Mouse (Mus musculus): ENCODE measurements around the gene Csn1s2a. TPM values are rescaled to one million over a fixed set of nuclear protein-coding genes. Genes with fewer than 3 reads are reported as not detected.
"Not testable (repeated sequence)": the region's sequence is repeated elsewhere in the genome, so short reads cannot be mapped to it uniquely, and the experiment has no call there.

The Csn1s2a gene
- polyA plus RNA-seq (2012; rRNA removed) = not detected in 2 replicates

DNA sequence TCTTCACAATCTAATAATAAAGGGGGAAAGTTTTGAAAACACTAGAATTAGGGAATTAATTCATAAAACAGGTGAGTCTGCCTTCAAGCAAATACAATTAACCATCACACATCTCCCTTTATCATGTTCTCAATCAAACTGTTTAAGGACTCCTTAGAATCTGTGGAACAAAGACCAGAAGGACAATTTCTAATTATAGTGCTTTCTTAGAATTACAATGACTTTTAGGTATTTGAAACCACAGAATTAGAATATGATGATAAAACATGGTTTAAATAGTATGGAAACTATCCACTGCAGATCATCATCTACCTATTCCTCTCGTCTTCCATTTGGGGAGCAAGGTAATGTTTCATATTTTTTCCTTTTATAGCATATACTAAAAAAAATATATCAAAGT lies at the start of gene Csn1s2a:
TSS of gene Csn1s2a (plus strand) at position 301 of the 400 bp plus-strand sequence.
- Histone ChIP-seq H3K4me3 (ENCODE audit: insufficient read depth, low read depth, low read length) (no peak within 1 kb of the TSS), H3K27ac (ENCODE audit: insufficient read depth, low read depth, low read length) (no peak within 1 kb of the TSS), H3K4me1 (ENCODE audit: control insufficient read depth, insufficient read depth, low read length) (no peaks in the 10 kb centered on the region), H3K36me3 (ENCODE audit: control insufficient read depth, insufficient read depth, low read length) (no peaks in the 10 kb centered on the region), H3K27me3 (replicated peaks; ENCODE audit: control insufficient read depth, insufficient read depth, low read length) (no peaks in the 10 kb centered on the region)
- no peak for DNase-seq
- 72% methylated on average over 1 of the region's 1 CpGs for WGBS
- TF ChIP-seq CTCF (conservative IDR thresholded peaks at IDR 0.05; ENCODE audit: insufficient read depth, insufficient read length, low read depth, low read length) (no peak), POLR2A (IDR thresholded peaks at IDR 0.05; ENCODE audit: low read depth, low read length) (no peak)

- TF ChIP-seq CTCF (conservative IDR thresholded peaks at IDR 0.05; ENCODE audit: insufficient read depth, insufficient read length, low read depth, low read length) (no peak), POLR2A (IDR thresholded peaks at IDR 0.05; ENCODE audit: low read depth, low read length) (no peak)
- DNase-seq = no peak
- H3K4me1 ChIP-seq (ENCODE audit: control insufficient read depth, insufficient read depth, low read length) = no peaks in the 10 kb centered on the region
- H3K27me3 ChIP-seq (replicated peaks; ENCODE audit: control insufficient read depth, insufficient read depth, low read length) = no peaks in the 10 kb centered on the region
- no peaks in the 10 kb centered on the region for H3K36me3 ChIP-seq (ENCODE audit: control insufficient read depth, insufficient read depth, low read length)
- no peak overlapping the region for H3K4me3 ChIP-seq (ENCODE audit: insufficient read depth, low read depth, low read length)
- no peak overlapping the region for H3K27ac ChIP-seq (ENCODE audit: insufficient read depth, low read depth, low read length)
These were observed 39.5 kb upstream of the Csn1s2a start for GRCm38 (mm10) chr5:87734821-87735220.

GRCm38 (mm10) chr5:87753471-87753870 lies 20.9 kb upstream of the Csn1s2a start:
- H3K36me3 ChIP-seq (ENCODE audit: control insufficient read depth, insufficient read depth, low read length) = no peaks in the 10 kb centered on the region
- no peak overlapping the region for H3K4me3 ChIP-seq (ENCODE audit: insufficient read depth, low read depth, low read length)
- no peak for TF ChIP-seq POLR2A (IDR thresholded peaks at IDR 0.05; ENCODE audit: low read depth, low read length)
- no peak for TF ChIP-seq CTCF (conservative IDR thresholded peaks at IDR 0.05; ENCODE audit: insufficient read depth, insufficient read length, low read depth, low read length)
- DNase-seq = no peak
- no peaks in the 10 kb centered on the region for H3K4me1 ChIP-seq (ENCODE audit: control insufficient read depth, insufficient read depth, low read length)
- 89% methylated on average over 1 of the region's 1 CpGs for WGBS
- H3K27ac ChIP-seq (ENCODE audit: insufficient read depth, low read depth, low read length) = no peak overlapping the region
- H3K27me3 ChIP-seq (replicated peaks; ENCODE audit: control insufficient read depth, insufficient read depth, low read length) = no peaks in the 10 kb centered on the region

- Histone ChIP-seq H3K27ac (ENCODE audit: insufficient read depth, low read depth, low read length) (no peak overlapping the region), H3K27me3 (replicated peaks; ENCODE audit: control insufficient read depth, insufficient read depth, low read length) (no peaks in the 10 kb centered on the region), H3K4me1 (ENCODE audit: control insufficient read depth, insufficient read depth, low read length) (no peaks in the 10 kb centered on the region), H3K4me3 (ENCODE audit: insufficient read depth, low read depth, low read length) (no peak overlapping the region), H3K36me3 (ENCODE audit: control insufficient read depth, insufficient read depth, low read length) (no peaks in the 10 kb centered on the region)
- TF ChIP-seq POLR2A (IDR thresholded peaks at IDR 0.05; ENCODE audit: low read depth, low read length) = no peak
- TF ChIP-seq CTCF (conservative IDR thresholded peaks at IDR 0.05; ENCODE audit: insufficient read depth, insufficient read length, low read depth, low read length) = no peak
- WGBS = 76% methylated on average over 3 of the region's 3 CpGs
- DNase-seq = no peak
These were observed 9.8 kb upstream of the Csn1s2a start for GRCm38 (mm10) chr5:87764546-87764945.

GRCm38 (mm10) chr5:87772151-87772550 lies 2.2 kb upstream of the Csn1s2a start:
- H3K4me1 ChIP-seq (ENCODE audit: control insufficient read depth, insufficient read depth, low read length); H3K4me3 ChIP-seq (ENCODE audit: insufficient read depth, low read depth, low read length); H3K27me3 ChIP-seq (replicated peaks; ENCODE audit: control insufficient read depth, insufficient read depth, low read length); H3K36me3 ChIP-seq (ENCODE audit: control insufficient read depth, insufficient read depth, low read length); H3K27ac ChIP-seq (ENCODE audit: insufficient read depth, low read depth, low read length); DNase-seq: not testable (repeated sequence)
- WGBS = 53% methylated on average over 2 of the region's 2 CpGs

DNA sequence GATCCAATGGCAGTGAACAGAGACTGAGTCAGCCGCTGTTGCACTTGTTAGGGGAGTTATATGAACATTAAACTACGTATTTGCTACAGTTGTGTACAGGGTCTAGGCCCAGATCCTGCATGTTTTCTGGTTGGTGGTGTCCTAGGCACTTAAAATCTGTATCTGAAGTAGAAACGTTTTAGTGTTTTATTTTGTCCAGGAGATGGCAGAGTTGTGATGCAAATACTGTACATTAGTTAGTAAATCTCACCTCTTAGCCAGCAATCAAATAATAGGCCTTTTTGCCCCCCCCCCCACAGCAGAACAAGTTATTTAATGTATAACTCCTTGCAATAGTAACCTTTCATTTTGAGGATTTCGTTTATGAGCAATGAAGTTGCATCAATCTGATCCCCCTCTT lies 8.4 kb downstream of the Csn1s2a start:
- Histone ChIP-seq H3K27me3 (replicated peaks; ENCODE audit: control insufficient read depth, insufficient read depth, low read length) (no peaks in the 10 kb centered on the region), H3K4me1 (ENCODE audit: control insufficient read depth, insufficient read depth, low read length) (no peaks in the 10 kb centered on the region), H3K36me3 (ENCODE audit: control insufficient read depth, insufficient read depth, low read length) (no peaks in the 10 kb centered on the region), H3K27ac (ENCODE audit: insufficient read depth, low read depth, low read length) (no peak overlapping the region), H3K4me3 (ENCODE audit: insufficient read depth, low read depth, low read length) (no peak overlapping the region)
- no peak for DNase-seq
- WGBS = 47% methylated on average over 4 of the region's 4 CpGs
- TF ChIP-seq POLR2A (IDR thresholded peaks at IDR 0.05; ENCODE audit: low read depth, low read length) (no peak), CTCF (conservative IDR thresholded peaks at IDR 0.05; ENCODE audit: insufficient read depth, insufficient read length, low read depth, low read length) (no peak)

DNA sequence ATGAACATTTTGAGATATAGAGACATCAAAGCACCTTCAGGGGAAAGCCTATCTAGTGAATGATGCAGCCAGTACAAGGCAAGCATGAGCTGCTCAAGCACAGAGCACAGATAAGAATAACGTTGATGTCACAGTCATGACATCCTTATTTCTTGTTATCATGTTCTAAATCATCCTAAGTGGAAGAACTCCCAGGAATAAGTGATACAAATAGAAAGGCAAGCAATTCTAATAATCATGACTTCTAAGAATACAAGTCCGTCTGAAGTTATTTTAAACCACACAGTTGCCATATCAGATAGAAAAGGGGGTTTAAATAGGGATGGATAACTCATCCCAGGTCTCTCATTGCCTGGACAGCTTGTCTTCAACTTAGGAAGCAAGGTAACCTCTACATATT lies 33.4 kb downstream of the Csn1s2a start, which contains the start of gene Csn1s2b:
TSS of gene Csn1s2b (plus strand) at position 301 of the 400 bp plus-strand sequence.
- no peaks in the 10 kb centered on the region for H3K36me3 ChIP-seq (ENCODE audit: control insufficient read depth, insufficient read depth, low read length)
- H3K4me3 ChIP-seq (ENCODE audit: insufficient read depth, low read depth, low read length) = no peak within 1 kb of the TSS
- TF ChIP-seq POLR2A (IDR thresholded peaks at IDR 0.05; ENCODE audit: low read depth, low read length) (no peak), CTCF (conservative IDR thresholded peaks at IDR 0.05; ENCODE audit: insufficient read depth, insufficient read length, low read depth, low read length) (no peak)
- WGBS = 75% methylated on average over 2 of the region's 2 CpGs
- H3K27me3 ChIP-seq (replicated peaks; ENCODE audit: control insufficient read depth, insufficient read depth, low read length) = no peaks in the 10 kb centered on the region
- no peak for DNase-seq
- no peaks in the 10 kb centered on the region for H3K4me1 ChIP-seq (ENCODE audit: control insufficient read depth, insufficient read depth, low read length)
- no peak within 1 kb of the TSS for H3K27ac ChIP-seq (ENCODE audit: insufficient read depth, low read depth, low read length)

GRCm38 (mm10) chr5:87809253-87809652 lies 34.9 kb downstream of the Csn1s2a start:
- H3K4me3 ChIP-seq (ENCODE audit: insufficient read depth, low read depth, low read length) = no peak overlapping the region
- TF ChIP-seq CTCF (conservative IDR thresholded peaks at IDR 0.05; ENCODE audit: insufficient read depth, insufficient read length, low read depth, low read length) (no peak), POLR2A (IDR thresholded peaks at IDR 0.05; ENCODE audit: low read depth, low read length) (no peak)
- H3K27ac ChIP-seq (ENCODE audit: insufficient read depth, low read depth, low read length) = no peak overlapping the region
- no peaks in the 10 kb centered on the region for H3K4me1 ChIP-seq (ENCODE audit: control insufficient read depth, insufficient read depth, low read length)
- no peaks in the 10 kb centered on the region for H3K27me3 ChIP-seq (replicated peaks; ENCODE audit: control insufficient read depth, insufficient read depth, low read length)
- 58% methylated on average over 2 of the region's 2 CpGs for WGBS
- no peak for DNase-seq
- no peaks in the 10 kb centered on the region for H3K36me3 ChIP-seq (ENCODE audit: control insufficient read depth, insufficient read depth, low read length)

All from kidney, adult 2 months (tissue).